Mouse (Mus musculus) forebrain, postnatal 0 days (tissue): Measurements from ENCODE around the gene Leng8. TPM values are rescaled to one million over a fixed set of nuclear protein-coding genes. Genes with fewer than 3 reads are reported as not detected.

Experiments
- ATAC-seq: fragments of 200-750 bp; cut with Nextera tagmentation; 2 replicates; pipeline ENCODE4 v1.8.0; 2017; ENCODE audit warnings: mild to moderate bottlenecking, moderate library complexity
- DNase-seq: peaks from one replicate; pipeline ENCODE4 v3.0.0-alpha.2; 2015
- H3K27ac ChIP-seq: fragments of 300-500 bp; sonication (generic); 2 replicates; pipeline ENCODE4 v1.5.1; 2014; ENCODE audit warnings: low read depth, mild to moderate bottlenecking, antibody characterized with exemption, low read length, moderate library complexity, mixed read lengths
- H3K27me3 ChIP-seq: fragments of 300-500 bp; sonication (generic); 2 replicates; pipeline ENCODE4 v1.6.1; 2014; ENCODE audit warnings: mild to moderate bottlenecking, low read length, mixed read lengths; ENCODE audit not compliant: insufficient read depth
- H3K36me3 ChIP-seq: fragments of 300-500 bp; sonication (generic); 2 replicates; pipeline ENCODE4 v1.6.1; 2014; ENCODE audit warnings: mild to moderate bottlenecking, moderate library complexity; ENCODE audit not compliant: insufficient read depth
- H3K4me1 ChIP-seq: fragments of 300-500 bp; sonication (generic); 2 replicates; pipeline ENCODE4 v1.6.1; 2014; ENCODE audit warnings: antibody characterized with exemption; ENCODE audit not compliant: insufficient read depth
- H3K4me2 ChIP-seq: fragments of 300-500 bp; sonication (generic); 2 replicates; pipeline ENCODE4 v1.6.1; 2014; ENCODE audit warnings: low read depth, mild to moderate bottlenecking, moderate library complexity
- H3K4me3 ChIP-seq: fragments of 300-500 bp; sonication (generic); 2 replicates; pipeline ENCODE4 v1.5.1; 2014; ENCODE audit warnings: low read depth, low read length, mixed read lengths
- H3K9ac ChIP-seq: fragments of 300-500 bp; sonication (generic); 2 replicates; pipeline ENCODE4 v1.6.1; 2014; ENCODE audit warnings: mild to moderate bottlenecking
- H3K9me3 ChIP-seq: fragments of 300-500 bp; sonication (generic); 2 replicates; pipeline ENCODE4 v1.6.1; 2016; ENCODE audit warnings: low read length
- CTCF ChIP-seq: sonication (generic); IDR thresholded peaks from 2 replicates; pipeline ENCODE4 v1.5.1; 2016; ENCODE audit warnings: antibody characterized with exemption, control low read depth, low read depth
- WGBS: fragments of 180-500 bp; shearing (Covaris S2); extraction: QIAGEN DNeasy Blood & Tissue Kit; methylation state at CpG from one replicate; pipeline ENCODE4 v1.1.7; 2014; 5-methylcytosine and 5-hydroxymethylcytosine counted together
- polyA plus RNA-seq: library from polyadenylated mRNA; unstranded; fragments of >200 nt; fragmentation: Nextera tagmentation; extraction: Ambion mirVana; gene quantifications from 2 replicates; pipeline ENCODE4 v1.2.1, GENCODE M21; 2015
- total RNA-seq: library from RNA; depleted of rRNA; stranded (reverse); fragments of >200 nt; gene quantifications from 2 replicates; pipeline ENCODE4 v1.2.3, GENCODE M21; 2014

Leng8 gene
- total and polyA plus RNA-seq, 2 experiments from 2014 or later: 35.8 to 174 TPM

DNA sequence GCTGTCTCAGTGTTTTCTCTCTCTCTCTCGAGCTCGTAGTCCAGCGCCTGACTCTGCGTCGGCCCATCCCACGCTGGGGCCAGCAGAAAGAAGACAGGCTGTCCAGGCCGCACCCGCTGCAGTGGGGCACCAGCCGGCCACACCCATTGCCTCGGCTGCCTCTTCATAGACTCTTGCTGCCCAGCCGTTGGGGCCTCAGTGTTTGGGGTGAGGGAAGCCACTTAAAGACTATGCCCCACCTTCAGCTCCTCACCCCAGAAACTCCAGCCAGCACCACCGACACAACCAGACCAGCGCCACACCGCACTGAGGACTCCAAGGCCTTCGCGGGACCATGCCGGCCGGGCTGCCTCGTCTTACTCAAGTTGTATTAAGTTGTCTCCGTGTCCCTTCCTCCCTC lies 10.5 kb downstream of the Leng8 start:
- Histone ChIP-seq H3K27ac (no peak overlapping the region), H3K4me2 (no peak overlapping the region), H3K4me3 (no peak overlapping the region), H3K27me3 (peaks cover 9% of the 10 kb centered on the region), H3K36me3 (peaks cover 58% of the 10 kb centered on the region), H3K9ac (no peak overlapping the region), H3K9me3 (no peaks in the 10 kb centered on the region), H3K4me1 (no peaks in the 10 kb centered on the region)
- no peak for TF ChIP-seq CTCF
- no peak for DNase-seq
- WGBS: 90% methylated on average over 20 of the region's 20 CpGs
- no peak for ATAC-seq

DNA sequence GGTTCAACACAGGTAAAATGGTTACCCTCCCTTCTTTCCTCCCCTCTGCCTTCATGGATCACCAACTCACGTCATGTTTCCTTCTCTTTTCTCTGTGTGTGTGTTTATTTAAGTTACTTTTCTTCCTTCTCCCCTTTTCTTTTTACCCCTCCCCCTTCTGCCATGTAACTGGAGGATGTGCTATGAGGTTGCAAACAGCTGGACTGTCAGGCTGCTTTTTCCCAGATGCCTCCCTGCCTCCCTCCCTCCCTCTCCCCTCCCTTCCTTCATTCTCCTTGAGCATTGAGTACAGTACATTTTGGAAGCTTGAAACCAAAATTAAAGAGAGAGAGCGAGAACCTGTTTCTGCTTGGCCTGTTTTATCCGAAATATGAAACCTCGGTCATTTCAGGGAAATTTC lies 11.0 kb downstream of the Leng8 start:
- TF ChIP-seq CTCF: no peak
- DNase-seq: no peak
- no peaks in the 10 kb centered on the region for H3K9me3 ChIP-seq
- H3K27me3 ChIP-seq: peaks cover 9% of the 10 kb centered on the region
- no peak overlapping the region for H3K4me3 ChIP-seq
- H3K4me1 ChIP-seq: no peaks in the 10 kb centered on the region
- H3K27ac ChIP-seq: no peak overlapping the region
- 0 out of 2 replicates have a peak overlapping the region, but pooled peaks have one; percentile 83 for H3K9ac ChIP-seq
- ATAC-seq: no peak
- H3K36me3 ChIP-seq: peaks cover 54% of the 10 kb centered on the region
- WGBS: 87% methylated on average over 4 of the region's 4 CpGs
- no peak overlapping the region for H3K4me2 ChIP-seq

DNA sequence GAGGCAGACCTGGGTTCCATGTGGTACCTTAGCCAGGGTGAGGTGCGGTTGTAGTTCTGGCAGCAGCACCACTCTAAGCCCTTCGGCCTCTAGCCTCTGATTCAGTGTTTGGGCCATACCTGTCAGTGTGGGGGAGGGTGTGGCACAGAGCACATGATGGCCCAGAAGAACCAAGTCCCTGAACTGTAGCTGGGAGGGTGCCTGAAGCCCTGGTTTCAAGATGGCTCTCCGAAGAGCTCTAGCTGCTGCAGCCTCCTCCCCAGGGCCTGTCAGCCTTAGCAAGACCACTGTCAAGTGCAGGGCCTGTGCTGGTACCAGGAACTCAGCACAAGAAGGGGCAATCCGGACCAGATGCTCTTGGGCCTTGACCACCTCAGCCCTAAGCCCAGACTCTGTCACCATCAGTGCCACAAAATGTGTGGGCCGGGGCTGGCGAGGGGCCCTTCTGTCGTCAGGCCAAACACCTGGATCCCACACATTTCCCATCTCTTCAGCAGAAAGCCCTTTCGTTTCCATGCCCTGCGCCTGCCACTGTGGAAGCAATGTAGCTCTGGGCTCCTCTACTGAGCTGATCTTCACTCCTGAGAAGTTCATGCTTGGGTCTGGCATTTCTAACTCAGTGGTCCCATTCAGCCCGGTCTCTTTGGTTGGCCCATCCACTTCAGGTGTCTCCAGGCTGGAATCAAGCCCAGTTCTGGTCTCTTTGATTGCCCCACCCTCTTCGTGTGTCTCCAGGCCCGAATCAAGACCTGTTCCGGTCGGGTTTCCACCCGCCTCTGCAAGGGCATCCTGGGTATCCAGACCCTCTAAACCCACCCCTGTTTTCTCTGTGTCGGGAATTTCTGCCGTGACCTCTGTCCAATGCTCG lies 11.7 kb downstream of the Leng8 start:
- DNase-seq (no peak), ATAC-seq (peak; percentile 32)
- peak overlapping the region; percentile 96 for H3K4me2 ChIP-seq
- no peaks in the 10 kb centered on the region for H3K9me3 ChIP-seq
- WGBS: 23% methylated on average over 18 of the region's 18 CpGs
- peak overlapping the region; percentile 74 for H3K4me3 ChIP-seq
- peak overlapping the region; percentile 83 for H3K9ac ChIP-seq
- peaks cover 46% of the 10 kb centered on the region for H3K36me3 ChIP-seq
- no peaks in the 10 kb centered on the region for H3K4me1 ChIP-seq
- TF ChIP-seq CTCF: no peak
- peaks cover 9% of the 10 kb centered on the region for H3K27me3 ChIP-seq
- peak overlapping the region; percentile 91 for H3K27ac ChIP-seq

DNA sequence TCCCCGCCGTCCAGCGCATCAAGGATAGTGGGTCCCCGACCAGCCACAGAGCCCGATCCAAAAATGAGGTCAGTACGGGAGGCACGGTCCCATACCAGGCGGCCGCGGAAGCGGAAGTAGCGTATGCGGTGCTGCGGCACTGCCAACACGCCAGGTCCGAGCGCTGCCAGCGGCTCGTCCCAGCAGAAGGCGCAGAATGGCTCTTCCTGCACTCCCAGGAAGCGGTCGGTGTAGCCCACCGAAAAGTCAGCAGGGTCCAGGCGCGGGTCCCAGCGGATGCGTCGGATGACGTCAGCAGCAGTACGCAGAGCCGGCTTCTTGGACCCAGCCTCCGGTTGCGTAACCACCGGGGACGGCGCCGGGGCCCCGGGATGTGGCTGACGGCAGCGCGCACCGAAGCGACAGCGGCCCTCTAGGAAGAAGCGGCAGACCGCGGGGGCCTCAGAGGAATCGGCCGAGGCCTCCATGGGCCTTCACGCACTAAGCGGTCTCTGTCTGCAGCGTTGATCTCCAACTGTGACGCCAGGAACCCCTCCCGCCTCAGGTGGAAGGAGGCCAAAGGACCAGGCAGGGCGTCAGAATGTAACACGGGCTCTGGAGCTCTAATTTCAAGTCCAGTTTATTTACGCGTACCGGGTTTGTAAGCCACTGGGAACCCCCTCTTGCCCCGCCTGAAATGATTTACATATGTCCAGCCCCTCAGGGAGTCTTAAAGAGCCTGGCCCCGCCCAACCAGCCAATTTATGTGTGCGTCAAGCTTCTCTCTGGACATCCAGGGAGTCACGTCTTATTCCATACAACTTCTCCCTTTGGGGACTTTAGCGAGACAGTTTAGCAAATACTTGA lies 12.6 kb downstream of the Leng8 start:
- Histone ChIP-seq H3K9ac (peak overlapping the region; percentile 83), H3K9me3 (no peaks in the 10 kb centered on the region), H3K27me3 (peaks cover 9% of the 10 kb centered on the region), H3K4me1 (no peaks in the 10 kb centered on the region), H3K4me3 (peak overlapping the region; percentile 74), H3K36me3 (peaks cover 38% of the 10 kb centered on the region), H3K27ac (peak overlapping the region; percentile 91), H3K4me2 (peak overlapping the region; percentile 96)
- ATAC-seq (peak; percentile 83), DNase-seq (peak; percentile 85)
- peak; percentile 5; the same call in 1 of the 2 replicates for TF ChIP-seq CTCF
- WGBS: under 1% methylated on average over 64 of the region's 64 CpGs

DNA sequence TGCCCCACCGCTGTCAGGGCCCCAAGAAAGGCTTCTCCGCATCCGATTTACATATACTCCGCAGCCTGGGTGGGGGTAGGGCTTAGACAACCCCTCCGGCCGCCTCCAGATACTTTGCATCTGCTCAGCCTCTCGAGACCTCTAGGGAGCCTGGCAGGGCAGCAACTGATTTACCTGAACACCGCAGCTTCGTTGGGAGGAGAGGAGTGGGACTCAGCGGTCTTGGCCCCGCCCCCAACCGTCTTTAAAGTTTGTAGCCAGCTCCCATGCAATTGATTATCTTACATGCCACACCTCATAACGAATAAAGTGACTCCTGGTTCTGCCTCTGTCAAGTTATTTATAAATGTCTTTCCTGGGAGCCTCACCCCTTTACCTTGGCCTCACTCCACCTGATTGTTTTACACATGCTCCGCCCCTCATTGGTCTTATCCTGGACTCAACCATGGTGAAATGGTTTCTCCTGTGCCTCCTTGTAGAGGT lies 13.3 kb downstream of the Leng8 start, which contains the start of gene Leng9:
Gene Leng9, minus strand, starts transcription at position 316 of the 483 bp plus-strand sequence.
- Histone ChIP-seq H3K36me3 (peaks cover 31% of the 10 kb centered on the region), H3K27ac (peak within 1 kb of the TSS; percentile 91), H3K4me3 (peak within 1 kb of the TSS; percentile 74), H3K4me1 (no peaks in the 10 kb centered on the region), H3K9ac (peak within 1 kb of the TSS; percentile 83), H3K4me2 (peak within 1 kb of the TSS; percentile 96), H3K9me3 (no peaks in the 10 kb centered on the region), H3K27me3 (peaks cover 9% of the 10 kb centered on the region)
- peak; percentile 1; the same call in 1 of the 2 replicates for ATAC-seq
- under 1% methylated on average over 14 of the region's 14 CpGs for WGBS
- TF ChIP-seq CTCF: no peak
- peak; percentile 27 for DNase-seq

DNA sequence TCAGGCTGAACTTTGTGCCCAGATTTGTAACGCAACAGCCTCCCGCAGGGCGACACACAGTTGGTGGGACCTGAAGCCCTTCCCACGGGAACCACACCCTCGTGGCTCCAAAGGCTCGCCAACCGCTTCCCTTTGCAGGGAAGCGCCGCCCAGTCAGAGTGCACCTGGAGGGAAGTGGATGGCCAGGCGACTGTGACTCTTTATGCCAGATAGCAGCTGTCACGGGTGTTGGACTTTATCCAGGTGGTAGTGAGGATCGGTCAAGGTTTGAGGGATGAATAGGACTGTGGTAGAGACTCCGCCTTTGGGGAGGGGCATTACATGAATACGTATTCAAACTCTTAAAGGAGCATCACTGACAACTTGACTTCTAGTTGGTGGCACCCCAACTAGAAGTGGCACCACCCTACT lies 14.0 kb downstream of the Leng8 start:
- Histone ChIP-seq H3K4me2 (peak overlapping the region; percentile 96), H3K27ac (no peak overlapping the region), H3K9ac (peak overlapping the region; percentile 46), H3K4me1 (no peaks in the 10 kb centered on the region), H3K9me3 (no peaks in the 10 kb centered on the region), H3K4me3 (peak overlapping the region; percentile 74), H3K27me3 (peaks cover 9% of the 10 kb centered on the region), H3K36me3 (peaks cover 24% of the 10 kb centered on the region)
- peak; percentile 59 for DNase-seq
- WGBS: 5% methylated on average over 14 of the region's 14 CpGs
- TF ChIP-seq CTCF: no peak
- ATAC-seq: peak; percentile 15; the same call in 1 of the 2 replicates
